Mouse (Mus musculus) frontal cortex, postnatal 36 days (tissue): ENCODE results near the gene Tmc3.

Experiments used
- DNase-seq, 2 experiments: peaks; one replicate each; pipeline ENCODE4 v3.0.0; 2022; ENCODE audit warnings: low spot score in 2 of 2

Gene Tmc3

DNA sequence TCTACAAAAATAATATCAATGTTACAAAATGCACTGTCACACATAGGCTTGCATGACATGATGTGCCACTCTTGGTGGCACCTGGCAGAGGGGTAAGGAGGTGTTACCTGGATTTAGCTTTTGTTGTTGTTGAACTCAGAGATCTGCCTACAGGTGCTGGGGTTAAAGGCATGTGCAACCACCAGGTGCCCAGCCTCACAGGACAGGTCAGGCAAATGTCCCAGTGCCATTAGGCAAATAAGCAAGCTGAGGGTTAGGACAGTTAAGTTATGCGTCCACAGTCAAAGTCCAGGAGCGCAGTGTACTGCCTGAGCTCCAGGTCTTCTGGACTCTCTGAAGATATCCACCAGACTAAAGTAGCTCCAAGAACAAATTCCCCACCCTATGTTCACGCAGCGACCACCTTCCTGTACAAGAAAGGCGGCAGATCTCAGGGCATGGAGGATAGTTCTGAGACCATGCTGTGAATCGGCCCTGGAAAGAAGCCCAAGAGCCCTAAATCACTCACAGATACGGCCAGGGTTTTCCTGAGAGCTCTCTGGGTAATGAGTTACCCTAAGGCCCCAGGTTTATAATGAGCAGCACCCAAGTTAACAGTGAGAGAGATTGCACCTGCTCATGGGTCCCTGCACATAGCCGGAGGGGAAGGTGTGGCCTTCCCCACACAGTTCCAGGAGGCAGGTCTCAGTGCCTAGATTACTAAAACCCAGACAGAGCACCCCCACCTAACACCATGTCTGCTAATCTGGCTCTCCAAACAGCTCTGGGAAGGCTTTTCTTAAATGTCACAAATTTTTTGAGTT, 53.3 kb downstream of the Tmc3 start:
- no peak for DNase-seq

- DNase-seq, result no peak
Observed at GRCm38 (mm10) chr7:83639084-83639483, 54.4 kb downstream of the Tmc3 start.

DNA sequence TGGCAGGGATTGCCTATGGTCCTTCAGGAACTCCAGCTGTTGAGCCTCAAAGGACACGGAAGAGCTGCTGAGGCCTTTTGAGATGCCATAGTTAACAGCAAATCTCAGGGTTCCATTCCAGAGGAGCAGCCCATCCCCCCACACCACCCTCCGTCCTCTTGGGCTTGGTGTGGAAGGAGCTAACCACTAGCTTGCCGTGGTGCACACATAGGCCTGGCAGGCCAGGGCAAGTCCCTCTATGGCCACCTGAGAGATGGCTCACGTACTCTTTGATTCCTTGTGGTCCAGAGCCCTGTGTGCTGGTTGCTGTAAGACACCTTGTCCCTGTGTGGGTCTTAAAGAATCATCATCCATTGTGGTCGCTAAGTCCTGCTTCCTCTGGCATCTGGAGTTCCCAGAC, 55.9 kb downstream of the Tmc3 start:
- DNase-seq, result no peak

DNA sequence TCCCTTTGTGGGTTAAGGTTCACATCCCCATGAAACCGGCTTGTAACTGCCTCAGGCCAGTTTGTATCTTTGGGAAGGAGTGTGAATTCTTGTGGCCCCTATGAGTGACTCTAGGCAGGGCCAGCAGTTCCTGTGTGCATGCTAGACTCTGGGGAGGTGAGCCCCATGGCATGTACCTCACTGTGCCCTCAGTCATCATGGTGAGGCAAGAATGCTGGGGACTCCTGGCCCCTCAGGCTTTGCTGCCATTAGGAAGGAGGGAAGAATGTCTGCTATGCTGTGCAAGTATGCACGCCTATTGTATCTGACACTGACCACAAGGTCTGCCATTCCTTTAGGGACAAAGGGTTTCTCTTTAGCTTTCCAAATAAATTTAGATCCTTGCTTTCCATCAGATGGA, 56.4 kb downstream of the Tmc3 start:
- no peak for DNase-seq

GRCm38 (mm10) chr7:83643581-83643980, 58.9 kb downstream of the Tmc3 start:
- no peak for DNase-seq

DNA sequence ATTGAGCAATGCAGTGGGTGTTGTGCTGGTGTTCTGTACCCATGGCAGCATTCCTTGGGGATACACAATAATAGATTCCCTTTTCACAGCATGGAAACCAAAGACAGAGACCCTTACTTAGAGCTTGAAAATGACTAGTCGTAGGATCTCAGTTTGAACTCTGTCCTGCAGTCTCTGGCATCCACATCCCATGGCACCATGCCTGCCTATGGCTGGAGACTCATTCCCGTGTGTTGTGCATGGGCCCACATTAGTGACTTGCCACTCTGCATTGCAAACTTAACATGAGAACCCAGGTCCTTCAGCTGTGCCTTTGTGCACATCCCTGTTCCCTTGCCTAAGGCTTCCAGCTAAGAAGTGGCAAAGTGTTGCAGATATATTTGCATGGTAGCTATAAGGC, 60.0 kb downstream of the Tmc3 start:
- no peak for DNase-seq

DNA sequence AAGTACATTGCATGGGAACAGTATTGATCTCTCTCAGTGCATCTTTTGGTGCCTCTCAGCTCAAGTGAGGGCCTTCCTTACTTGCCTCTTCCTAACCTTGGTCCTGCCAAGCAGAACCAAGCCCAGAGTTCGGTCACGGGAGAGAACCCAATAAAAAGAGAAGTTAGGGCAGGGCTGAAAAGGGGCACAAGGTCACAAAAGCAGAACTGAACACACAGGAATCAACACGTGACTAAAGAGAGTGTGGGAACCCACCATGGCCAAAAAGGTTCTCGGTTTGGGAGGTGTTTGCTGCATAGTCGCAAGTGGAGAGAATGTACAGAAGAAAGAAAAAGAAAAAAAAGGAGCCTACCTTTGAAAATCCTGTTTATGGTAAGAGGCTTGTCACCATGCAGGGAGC, 60.7 kb downstream of the Tmc3 start:
- no peak for DNase-seq

DNA sequence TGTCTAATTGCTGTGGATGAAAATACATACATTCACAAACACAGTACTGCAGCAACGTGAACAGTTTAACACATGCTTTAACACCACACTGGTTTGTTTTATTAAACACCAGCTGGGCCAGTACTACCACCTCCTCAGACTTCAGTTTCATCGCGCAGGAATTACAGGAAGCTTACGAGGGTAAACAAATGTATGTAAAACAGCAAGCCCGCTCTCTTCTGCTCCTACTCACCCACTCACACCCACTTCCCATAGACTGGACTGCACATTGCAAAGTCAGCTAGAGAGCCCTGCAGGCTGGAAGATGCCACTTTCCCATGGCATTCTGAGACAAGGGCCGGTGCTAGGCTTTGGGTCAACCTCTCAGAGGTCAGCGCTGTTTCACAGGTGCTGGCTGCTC, 64.1 kb downstream of the Tmc3 start:
- DNase-seq, result peak; percentile 23 to 33

GRCm38 (mm10) chr7:83650638-83651037, 65.9 kb downstream of the Tmc3 start:
- no peak for DNase-seq

DNA sequence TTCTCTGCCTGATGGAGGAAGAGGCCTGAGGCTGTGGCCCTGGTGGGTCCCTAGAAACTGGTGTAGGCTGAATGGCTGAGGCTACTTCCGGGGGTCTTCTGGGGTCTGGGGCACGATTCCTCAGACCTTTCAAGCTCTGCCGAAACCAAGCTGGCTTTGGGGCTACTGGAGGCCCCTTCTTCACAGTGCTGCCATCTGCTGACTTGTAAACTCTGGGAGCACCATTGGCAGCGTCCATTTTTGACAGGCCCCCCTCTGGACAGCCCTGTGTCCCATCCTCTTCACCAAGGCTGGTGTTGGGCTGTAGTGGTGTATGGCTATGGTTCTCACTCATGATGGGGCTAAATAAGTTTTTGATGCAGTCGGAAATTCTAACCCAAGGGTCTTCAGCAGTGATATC, 67.8 kb downstream of the Tmc3 start:
- DNase-seq, result no peak

- DNase-seq, result no peak
Observed at GRCm38 (mm10) chr7:83653605-83654051, 68.9 kb downstream of the Tmc3 start.

DNA sequence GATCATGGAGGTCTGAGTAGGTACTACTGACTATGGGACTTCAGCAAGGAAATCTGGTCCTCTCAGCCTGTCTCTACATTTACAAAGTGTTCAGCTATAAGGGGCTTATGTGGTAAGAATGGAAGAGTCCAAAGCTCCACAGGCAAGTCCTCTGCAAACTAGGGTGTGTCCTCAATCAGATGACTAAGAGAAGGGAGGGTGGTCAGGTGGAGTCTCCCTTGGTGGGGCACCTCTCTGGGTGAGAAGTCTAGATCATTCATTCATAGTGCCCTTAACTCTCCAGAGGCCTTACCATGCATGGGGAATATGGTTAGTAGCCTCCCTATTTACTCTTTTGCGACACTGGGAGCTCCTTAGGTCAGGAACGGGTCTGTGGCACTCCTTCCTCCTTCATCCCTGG, 69.5 kb downstream of the Tmc3 start:
- DNase-seq, result no peak

- DNase-seq, result no peak
Observed at GRCm38 (mm10) chr7:83654938-83655630, 70.4 kb downstream of the Tmc3 start.

DNA sequence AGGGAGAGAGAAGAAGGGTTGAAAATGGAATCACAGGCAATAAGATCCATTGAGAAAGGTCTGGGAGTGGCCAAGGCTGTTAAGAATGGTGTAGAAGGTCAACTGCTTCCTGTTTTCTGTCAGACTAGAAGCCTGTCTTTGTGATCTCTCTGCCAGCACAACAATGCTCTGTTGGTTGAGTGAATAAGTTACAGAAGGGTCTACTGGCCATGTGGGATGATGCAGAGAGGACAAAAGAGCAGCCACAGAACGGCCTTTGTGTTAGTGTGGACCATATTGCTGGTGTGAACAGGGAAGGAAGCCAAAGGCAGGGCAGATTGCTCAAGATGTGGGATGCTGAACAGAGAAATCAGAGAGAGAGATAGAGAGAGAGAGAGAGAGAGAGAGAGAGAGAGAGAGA, 74.0 kb downstream of the Tmc3 start:
- no peak for DNase-seq

- no peak for DNase-seq
Observed at GRCm38 (mm10) chr7:83659159-83660065, 74.7 kb downstream of the Tmc3 start.

GRCm38 (mm10) chr7:83660273-83660691, 75.6 kb downstream of the Tmc3 start:
- DNase-seq, result no peak

DNA sequence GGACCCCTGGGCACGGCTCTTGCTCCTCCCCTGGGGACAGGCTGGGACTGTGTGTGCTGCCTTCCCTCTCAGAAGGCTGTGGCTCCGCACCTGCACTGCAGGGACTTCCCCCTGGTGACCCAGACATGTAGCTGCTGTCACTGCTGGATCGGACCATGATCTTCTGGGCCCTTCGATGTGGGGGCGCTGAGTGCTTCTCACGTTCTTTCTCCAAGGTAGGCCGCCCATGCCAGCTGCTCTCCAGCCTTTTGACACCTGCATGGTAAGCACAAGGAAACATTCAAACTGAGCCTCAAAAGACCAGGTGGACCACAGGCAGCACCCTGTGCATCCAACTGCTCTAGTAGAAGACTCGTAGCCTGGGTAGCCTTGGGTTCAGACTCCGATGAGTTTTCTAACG, 76.3 kb downstream of the Tmc3 start:
- DNase-seq, result no peak

DNA sequence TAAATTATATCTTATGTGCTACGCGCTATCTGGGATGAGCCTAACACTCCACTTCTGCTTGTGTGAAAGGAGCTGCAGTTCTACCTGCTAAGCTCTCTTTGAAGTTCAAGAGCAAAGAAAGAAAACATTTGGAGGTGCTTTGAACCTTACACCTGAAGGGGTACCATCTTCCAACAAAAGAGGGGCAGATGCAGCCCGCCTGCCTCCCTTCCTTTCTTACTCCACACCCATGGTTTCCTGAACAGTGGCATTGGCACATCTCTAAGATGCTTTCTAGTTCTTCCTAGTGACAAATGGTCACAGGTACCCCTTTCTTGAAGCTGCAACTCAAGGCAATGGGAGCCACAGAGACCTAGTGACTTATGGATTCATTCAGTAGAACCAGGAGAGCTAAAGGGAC, 77.0 kb downstream of the Tmc3 start:
- DNase-seq, result no peak

GRCm38 (mm10) chr7:83662711-83663375, 78.1 kb downstream of the Tmc3 start:
- DNase-seq, result peak in 1 of 2 experiments; percentile 41

DNA sequence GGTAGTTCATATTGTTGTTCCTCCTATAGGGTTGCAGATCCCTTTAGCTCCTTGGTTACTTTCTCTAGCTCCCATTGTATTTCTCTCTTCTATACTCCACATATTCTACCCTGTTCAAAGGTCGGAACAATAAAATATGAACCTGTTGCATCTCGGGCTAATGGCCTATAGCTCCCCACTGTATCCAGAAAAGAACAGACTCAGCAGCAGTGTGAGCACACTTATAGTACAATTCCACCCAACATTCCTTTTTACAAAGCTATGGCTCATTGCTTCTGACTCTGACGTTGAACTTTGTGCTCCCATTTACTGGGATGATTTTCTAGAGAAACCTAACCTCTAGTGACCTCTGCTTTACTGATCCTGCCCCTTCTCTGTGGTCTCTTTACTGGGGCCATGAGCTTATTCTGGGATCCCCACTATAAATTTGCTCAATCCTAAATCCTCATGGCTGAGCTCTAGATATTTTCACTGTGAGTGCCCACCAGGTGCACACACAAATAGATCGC, 81.4 kb downstream of the Tmc3 start:
- no peak for DNase-seq

DNA sequence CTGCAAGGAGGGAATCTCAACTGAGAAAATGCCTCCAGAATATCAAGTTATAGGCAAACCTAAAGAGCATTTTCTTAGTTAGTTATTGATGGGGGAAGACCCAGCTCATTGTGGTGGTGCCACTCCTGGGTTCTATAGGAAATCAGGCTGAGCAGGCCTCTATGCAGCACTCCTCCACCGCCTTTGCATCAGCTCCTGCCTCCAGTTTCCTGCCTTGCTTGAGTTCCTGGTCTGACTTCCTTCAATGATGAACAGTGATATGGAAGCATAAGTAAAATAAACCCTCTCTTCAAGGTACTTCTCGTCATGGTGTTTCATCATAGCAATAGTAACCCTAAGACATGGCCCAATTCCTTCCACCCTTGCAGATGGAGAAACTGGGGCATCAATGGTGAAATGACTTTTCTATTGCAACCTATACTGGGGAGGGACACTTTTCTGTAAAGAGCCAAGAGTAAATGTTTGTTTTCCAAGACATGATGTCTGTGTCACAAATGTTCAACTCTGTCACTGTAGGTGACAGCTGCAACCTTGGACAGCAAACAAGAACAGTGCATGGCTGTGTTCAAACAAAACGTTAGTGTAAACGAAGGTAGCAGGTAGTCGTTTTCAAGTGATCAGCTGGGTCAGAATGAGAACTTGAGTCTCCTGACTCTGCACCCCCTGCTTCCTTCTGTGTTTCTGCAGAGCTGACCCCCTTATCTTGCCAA, 83.4 kb downstream of the Tmc3 start:
- no peak for DNase-seq
